Mouse (Mus musculus) forebrain, postnatal 0 days (tissue): Measurements from ENCODE around the gene Slc8b1. TPM values are rescaled to one million over a fixed set of nuclear protein-coding genes. Genes with fewer than 3 reads are reported as not detected.

Source experiments
- ATAC-seq: fragments of 200-750 bp; cut with Nextera tagmentation; 2 replicates; pipeline ENCODE4 v1.8.0; 2017; ENCODE audit warnings: mild to moderate bottlenecking, moderate library complexity
- DNase-seq: peaks from one replicate; pipeline ENCODE4 v3.0.0-alpha.2; 2015
- H3K27ac ChIP-seq: fragments of 300-500 bp; sonication (generic); 2 replicates; pipeline ENCODE4 v1.5.1; 2014; ENCODE audit warnings: low read depth, mild to moderate bottlenecking, antibody characterized with exemption, low read length, moderate library complexity, mixed read lengths
- H3K27me3 ChIP-seq: fragments of 300-500 bp; sonication (generic); 2 replicates; pipeline ENCODE4 v1.6.1; 2014; ENCODE audit warnings: mild to moderate bottlenecking, low read length, mixed read lengths; ENCODE audit not compliant: insufficient read depth
- H3K36me3 ChIP-seq: fragments of 300-500 bp; sonication (generic); 2 replicates; pipeline ENCODE4 v1.6.1; 2014; ENCODE audit warnings: mild to moderate bottlenecking, moderate library complexity; ENCODE audit not compliant: insufficient read depth
- H3K4me1 ChIP-seq: fragments of 300-500 bp; sonication (generic); 2 replicates; pipeline ENCODE4 v1.6.1; 2014; ENCODE audit warnings: antibody characterized with exemption; ENCODE audit not compliant: insufficient read depth
- H3K4me2 ChIP-seq: fragments of 300-500 bp; sonication (generic); 2 replicates; pipeline ENCODE4 v1.6.1; 2014; ENCODE audit warnings: low read depth, mild to moderate bottlenecking, moderate library complexity
- H3K4me3 ChIP-seq: fragments of 300-500 bp; sonication (generic); 2 replicates; pipeline ENCODE4 v1.5.1; 2014; ENCODE audit warnings: low read depth, low read length, mixed read lengths
- H3K9ac ChIP-seq: fragments of 300-500 bp; sonication (generic); 2 replicates; pipeline ENCODE4 v1.6.1; 2014; ENCODE audit warnings: mild to moderate bottlenecking
- H3K9me3 ChIP-seq: fragments of 300-500 bp; sonication (generic); 2 replicates; pipeline ENCODE4 v1.6.1; 2016; ENCODE audit warnings: low read length
- CTCF ChIP-seq: sonication (generic); IDR thresholded peaks from 2 replicates; pipeline ENCODE4 v1.5.1; 2016; ENCODE audit warnings: antibody characterized with exemption, control low read depth, low read depth
- WGBS: fragments of 180-500 bp; shearing (Covaris S2); extraction: QIAGEN DNeasy Blood & Tissue Kit; methylation state at CpG from one replicate; pipeline ENCODE4 v1.1.7; 2014; 5-methylcytosine and 5-hydroxymethylcytosine counted together
- polyA plus RNA-seq: library from polyadenylated mRNA; unstranded; fragments of >200 nt; fragmentation: Nextera tagmentation; extraction: Ambion mirVana; gene quantifications from 2 replicates; pipeline ENCODE4 v1.2.1, GENCODE M21; 2015
- total RNA-seq: library from RNA; depleted of rRNA; stranded (reverse); fragments of >200 nt; gene quantifications from 2 replicates; pipeline ENCODE4 v1.2.3, GENCODE M21; 2014

Slc8b1 gene
- total and polyA plus RNA-seq, 2 experiments from 2014 or later: 2.0 to 4.9 TPM

DNA sequence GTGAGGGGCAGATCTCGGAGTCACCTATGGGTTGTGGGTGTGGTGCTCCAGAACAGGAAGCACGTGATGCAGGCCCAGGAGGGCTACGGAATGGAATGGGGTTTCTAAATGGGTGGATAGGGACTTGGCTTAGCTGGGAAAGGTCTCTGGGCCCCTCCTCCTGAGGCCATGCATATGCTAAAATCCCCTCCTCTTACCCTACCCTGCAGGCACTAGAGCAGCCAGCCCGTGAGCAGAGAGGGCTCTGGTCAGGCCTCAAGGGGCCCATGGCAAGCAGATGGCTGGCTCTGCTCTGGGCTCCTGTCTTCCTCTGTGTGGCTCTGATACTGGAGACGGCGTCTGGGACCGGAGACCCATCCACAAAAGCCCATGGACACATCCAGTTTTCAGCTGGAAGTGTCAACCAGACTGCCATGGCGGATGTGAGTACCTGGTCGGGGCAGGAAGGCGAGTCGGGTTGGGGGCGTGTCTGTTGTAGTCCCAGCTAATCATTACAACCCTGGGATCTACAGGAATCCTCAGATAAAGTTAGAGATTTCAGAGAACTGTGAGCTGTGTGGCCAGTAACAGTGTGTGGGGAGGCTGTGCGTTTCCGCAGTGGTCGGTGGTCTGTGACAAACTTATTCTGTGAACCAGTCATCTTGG, 2.1 kb downstream of the Slc8b1 start:
- H3K27me3 ChIP-seq: peaks cover 10% of the 10 kb centered on the region
- H3K9ac ChIP-seq: no peak overlapping the region
- TF ChIP-seq CTCF: no peak
- no peak overlapping the region for H3K4me2 ChIP-seq
- no peak overlapping the region for H3K27ac ChIP-seq
- 50% methylated on average over 15 of the region's 15 CpGs for WGBS
- H3K4me1 ChIP-seq: peaks cover 3% of the 10 kb centered on the region; the same call in 1 of the 2 replicates
- H3K4me3 ChIP-seq: no peak overlapping the region
- no peak for ATAC-seq
- no peaks in the 10 kb centered on the region for H3K9me3 ChIP-seq
- H3K36me3 ChIP-seq: no peaks in the 10 kb centered on the region
- DNase-seq: no peak

DNA sequence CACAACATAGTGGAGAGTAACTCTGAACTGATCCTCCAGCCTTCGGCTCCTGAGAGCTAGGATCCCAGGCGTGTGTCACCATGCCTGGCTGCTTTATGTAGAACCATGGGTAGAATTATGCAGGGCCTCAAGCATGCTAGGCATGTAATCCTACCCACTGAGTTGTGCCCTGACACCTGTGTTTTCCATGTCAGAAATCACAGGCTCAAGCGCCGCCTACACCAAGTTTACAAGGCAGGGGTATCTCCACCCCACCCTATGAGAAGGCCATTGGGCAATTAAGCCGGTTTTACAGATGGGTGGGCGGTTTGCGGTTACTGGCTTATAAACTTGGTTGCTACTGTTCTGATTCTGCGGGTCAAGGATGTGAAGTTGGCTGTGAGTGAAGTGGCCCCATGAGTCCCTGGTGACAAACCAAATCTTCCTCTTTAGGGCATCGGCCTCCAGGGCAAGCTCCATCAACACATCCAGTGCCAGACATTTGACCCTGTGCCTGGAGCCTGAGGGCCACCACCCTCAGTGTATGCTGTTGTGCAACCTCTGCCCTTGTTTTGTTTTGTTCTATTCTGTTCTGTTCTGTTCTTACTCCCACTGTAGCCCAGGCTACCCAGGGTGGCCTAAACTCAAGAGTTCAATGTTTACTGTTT, 3.2 kb downstream of the Slc8b1 start:
- H3K4me2 ChIP-seq: no peak overlapping the region
- 91% methylated on average over 9 of the region's 9 CpGs for WGBS
- ATAC-seq (no peak), DNase-seq (no peak)
- H3K9ac ChIP-seq: no peak overlapping the region
- H3K4me1 ChIP-seq: peaks cover 3% of the 10 kb centered on the region; the same call in 1 of the 2 replicates
- no peak overlapping the region for H3K4me3 ChIP-seq
- peaks cover 10% of the 10 kb centered on the region for H3K27me3 ChIP-seq
- no peak for TF ChIP-seq CTCF
- H3K27ac ChIP-seq: no peak overlapping the region
- H3K9me3 ChIP-seq: no peaks in the 10 kb centered on the region
- no peaks in the 10 kb centered on the region for H3K36me3 ChIP-seq

DNA sequence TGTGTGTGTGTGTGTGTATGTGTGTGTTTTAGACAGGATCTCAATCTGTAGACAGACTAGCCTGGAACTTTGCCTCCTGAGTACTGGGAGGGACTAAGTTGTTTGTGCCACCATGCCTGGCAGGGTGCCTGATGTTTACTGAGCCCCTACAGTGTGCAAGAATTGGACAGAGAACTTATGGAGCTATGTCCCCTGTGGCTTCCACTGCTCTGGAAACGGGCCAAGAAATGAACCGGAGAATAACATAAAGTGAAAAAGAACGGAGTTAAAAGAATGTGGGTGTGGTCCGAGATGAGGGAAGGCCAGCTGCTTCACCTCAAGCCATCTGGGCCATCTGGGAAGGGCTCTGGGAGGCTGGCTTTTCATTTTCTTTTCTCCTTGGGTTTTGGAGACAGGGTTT, 3.8 kb downstream of the Slc8b1 start:
- ATAC-seq: no peak
- Histone ChIP-seq H3K4me1 (peaks cover 3% of the 10 kb centered on the region; the same call in 1 of the 2 replicates), H3K27me3 (peaks cover 10% of the 10 kb centered on the region), H3K4me2 (no peak overlapping the region), H3K36me3 (no peaks in the 10 kb centered on the region), H3K9me3 (no peaks in the 10 kb centered on the region), H3K27ac (no peak overlapping the region), H3K4me3 (no peak overlapping the region), H3K9ac (no peak overlapping the region)
- no peak for TF ChIP-seq CTCF
- 30% methylated on average over 4 of the region's 4 CpGs for WGBS
- no peak for DNase-seq

DNA sequence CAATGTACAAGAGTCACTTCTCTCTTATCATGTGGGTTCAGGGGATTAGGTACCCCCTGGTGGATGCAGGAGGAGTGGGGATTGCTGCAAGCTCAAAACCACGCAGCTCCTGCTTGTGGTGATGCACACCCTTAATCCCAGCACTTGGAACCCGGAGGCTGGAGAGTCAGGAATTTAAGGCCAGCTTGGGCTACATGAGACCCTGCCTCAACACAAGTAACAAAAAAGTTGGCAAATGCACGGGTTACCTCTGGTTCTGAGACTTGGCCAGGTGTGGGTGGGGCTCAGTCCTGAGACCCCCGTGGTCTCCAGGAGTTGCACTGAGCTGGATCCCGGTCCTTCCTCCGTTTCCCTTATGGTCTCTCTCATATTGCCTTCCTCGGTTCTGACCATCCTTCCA, 4.5 kb downstream of the Slc8b1 start:
- no peak overlapping the region for H3K4me3 ChIP-seq
- WGBS: 75% methylated on average over 7 of the region's 7 CpGs
- no peak for DNase-seq
- H3K27me3 ChIP-seq: peaks cover 10% of the 10 kb centered on the region
- H3K4me1 ChIP-seq: peaks cover 3% of the 10 kb centered on the region; the same call in 1 of the 2 replicates
- H3K9ac ChIP-seq: no peak overlapping the region
- H3K36me3 ChIP-seq: no peaks in the 10 kb centered on the region
- no peak overlapping the region for H3K4me2 ChIP-seq
- peak; percentile 25; the same call in 1 of the 2 replicates for TF ChIP-seq CTCF
- H3K27ac ChIP-seq: no peak overlapping the region
- ATAC-seq: no peak
- no peaks in the 10 kb centered on the region for H3K9me3 ChIP-seq

DNA sequence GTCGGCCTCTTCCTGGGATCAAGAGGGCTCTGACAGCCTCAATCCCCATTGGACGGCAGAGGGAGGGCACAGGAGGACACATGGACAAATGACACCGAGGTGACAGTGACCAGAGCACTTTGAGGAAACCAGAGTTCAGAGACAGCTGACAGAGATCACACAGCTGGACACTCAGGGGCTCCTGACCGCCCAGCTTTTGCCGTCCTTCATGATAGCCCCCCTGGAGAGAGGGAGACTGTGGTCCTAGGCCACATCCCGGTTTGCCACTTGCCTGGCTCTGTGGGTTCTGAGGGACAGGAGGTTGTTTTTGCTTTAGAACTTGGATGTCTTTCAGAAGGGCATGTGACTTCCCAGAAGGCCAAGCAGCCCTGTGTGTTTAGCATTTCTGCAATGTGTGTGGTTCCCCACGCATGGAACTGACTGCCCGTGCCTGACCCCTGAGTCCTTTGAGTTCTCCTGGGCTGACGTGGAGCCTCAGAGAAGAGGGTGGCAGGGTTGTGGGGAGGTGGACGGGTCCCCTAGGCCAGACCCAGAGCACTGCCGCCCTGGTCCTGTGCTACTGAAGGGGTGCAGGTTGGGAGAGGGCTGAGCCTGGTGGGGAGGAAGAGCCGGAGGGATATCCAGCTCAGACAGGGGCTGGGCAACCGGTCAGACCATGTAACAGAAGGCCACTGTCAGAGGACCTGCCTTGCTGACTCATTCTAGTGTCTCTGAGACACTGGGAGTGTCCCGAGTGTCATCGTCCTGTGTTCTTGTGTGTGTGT, 5.4 kb downstream of the Slc8b1 start:
- Histone ChIP-seq H3K27ac (no peak overlapping the region), H3K4me2 (no peak overlapping the region), H3K9ac (no peak overlapping the region), H3K27me3 (peaks cover 7% of the 10 kb centered on the region), H3K36me3 (no peaks in the 10 kb centered on the region), H3K4me1 (no peaks in the 10 kb centered on the region), H3K9me3 (no peaks in the 10 kb centered on the region), H3K4me3 (no peak overlapping the region)
- TF ChIP-seq CTCF: no peak
- DNase-seq (no peak), ATAC-seq (no peak)
- WGBS: 65% methylated on average over 15 of the region's 15 CpGs

DNA sequence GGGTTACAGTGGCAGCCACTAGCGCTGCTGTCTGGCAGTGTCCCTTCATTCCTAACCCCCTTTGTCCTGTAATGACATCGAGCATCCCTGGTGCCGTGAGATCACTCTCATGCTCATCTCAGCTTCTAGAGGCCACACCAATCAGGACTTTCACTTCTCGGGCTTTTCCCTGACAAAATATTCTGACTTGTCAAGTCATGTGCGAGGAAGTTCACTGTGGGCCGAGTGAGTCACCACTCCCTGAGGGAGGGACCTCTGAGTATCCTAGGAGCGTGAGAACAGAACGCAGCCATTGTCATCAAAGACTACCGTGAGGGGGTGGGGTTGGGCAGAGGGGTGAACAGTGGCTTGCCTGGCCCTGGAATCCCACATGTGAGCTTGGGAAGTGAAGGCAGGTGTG, 6.6 kb downstream of the Slc8b1 start:
- 51% methylated on average over 9 of the region's 9 CpGs for WGBS
- no peaks in the 10 kb centered on the region for H3K4me1 ChIP-seq
- H3K9ac ChIP-seq: no peak overlapping the region
- H3K27ac ChIP-seq: no peak overlapping the region
- no peaks in the 10 kb centered on the region for H3K36me3 ChIP-seq
- no peak for TF ChIP-seq CTCF
- H3K27me3 ChIP-seq: no peaks in the 10 kb centered on the region; the same call in 1 of the 2 replicates
- ATAC-seq (no peak), DNase-seq (no peak)
- H3K4me3 ChIP-seq: no peak overlapping the region
- H3K4me2 ChIP-seq: no peak overlapping the region
- no peaks in the 10 kb centered on the region for H3K9me3 ChIP-seq

DNA sequence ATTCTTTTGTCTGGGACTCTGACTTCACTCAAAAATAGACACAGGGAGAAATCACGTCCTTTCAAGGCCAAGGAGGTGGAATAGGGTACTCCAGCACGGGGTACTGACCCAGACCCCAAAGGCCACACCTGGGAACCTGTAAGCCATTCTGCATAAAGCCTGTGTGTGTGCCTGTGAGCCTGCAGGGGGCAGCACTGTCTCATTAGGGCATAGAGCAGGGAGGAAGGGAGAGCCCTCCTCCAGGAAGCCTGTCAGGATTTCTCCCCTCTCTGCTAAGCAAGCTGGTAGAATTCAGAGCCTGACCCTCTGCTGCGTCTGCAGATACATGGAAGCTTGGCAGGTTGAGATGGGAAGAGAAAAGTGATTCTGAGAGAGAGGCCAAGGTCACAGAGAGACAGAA, 11.7 kb downstream of the Slc8b1 start:
- H3K27ac ChIP-seq: no peak overlapping the region
- H3K27me3 ChIP-seq: no peaks in the 10 kb centered on the region
- DNase-seq: no peak
- no peaks in the 10 kb centered on the region for H3K9me3 ChIP-seq
- no peak for ATAC-seq
- no peak overlapping the region for H3K9ac ChIP-seq
- no peak overlapping the region for H3K4me2 ChIP-seq
- WGBS: 72% methylated on average over 3 of the region's 3 CpGs
- H3K4me1 ChIP-seq: no peaks in the 10 kb centered on the region
- no peaks in the 10 kb centered on the region for H3K36me3 ChIP-seq
- peak; percentile 54 for TF ChIP-seq CTCF
- H3K4me3 ChIP-seq: no peak overlapping the region
